Mouse (Mus musculus) liver, embryonic 14.5 days (tissue): Measurements from ENCODE around the gene Tor4a.

ENCODE experiments used
- CTCF ChIP-seq: IDR thresholded peaks from 2 replicates; pipeline ENCODE4 v1.5.1; 2016; ENCODE audit warnings: antibody characterized with exemption, low read depth, control low read depth
- EP300 ChIP-seq: IDR thresholded peaks from 2 replicates; pipeline ENCODE4 v1.6.1; 2016; ENCODE audit warnings: antibody characterized with exemption, low read depth

DNA sequence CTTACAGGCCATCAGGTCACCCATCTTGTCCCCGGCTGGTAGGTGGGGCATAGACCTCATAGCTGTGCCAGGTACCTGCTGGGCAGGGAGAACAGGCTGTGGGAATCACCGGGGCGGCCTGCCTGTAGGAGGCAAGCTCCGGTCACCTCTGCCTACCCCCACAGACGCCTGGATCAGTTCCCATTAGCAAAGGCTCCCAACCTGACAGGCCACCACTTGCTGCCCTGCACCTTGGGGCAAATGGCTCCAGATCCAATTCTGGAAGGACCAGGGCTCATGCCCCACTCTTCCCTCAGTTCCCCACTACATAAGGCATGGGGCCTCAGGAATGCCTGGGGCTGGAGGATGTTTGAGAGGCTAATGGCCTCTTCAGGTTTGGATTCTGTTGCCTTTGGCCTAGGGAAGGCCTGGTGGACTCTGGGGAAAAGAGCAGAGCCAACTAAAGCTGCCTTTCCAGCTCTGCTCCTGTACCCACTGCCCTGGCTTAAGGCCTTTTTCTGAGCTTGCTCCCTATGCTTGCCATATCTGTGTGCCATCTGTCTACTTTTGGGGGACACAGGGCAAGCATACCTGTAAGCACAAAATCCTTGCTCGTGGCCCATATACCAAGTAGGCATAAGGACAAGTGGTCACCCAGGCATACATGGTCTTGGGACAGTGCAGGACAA is 25.5 kb downstream of the Tor4a start:
- TF ChIP-seq CTCF (no peak), EP300 (no peak)
